ENCODE assay signal across 7 mouse cellular contexts in the genomic region with DNA sequence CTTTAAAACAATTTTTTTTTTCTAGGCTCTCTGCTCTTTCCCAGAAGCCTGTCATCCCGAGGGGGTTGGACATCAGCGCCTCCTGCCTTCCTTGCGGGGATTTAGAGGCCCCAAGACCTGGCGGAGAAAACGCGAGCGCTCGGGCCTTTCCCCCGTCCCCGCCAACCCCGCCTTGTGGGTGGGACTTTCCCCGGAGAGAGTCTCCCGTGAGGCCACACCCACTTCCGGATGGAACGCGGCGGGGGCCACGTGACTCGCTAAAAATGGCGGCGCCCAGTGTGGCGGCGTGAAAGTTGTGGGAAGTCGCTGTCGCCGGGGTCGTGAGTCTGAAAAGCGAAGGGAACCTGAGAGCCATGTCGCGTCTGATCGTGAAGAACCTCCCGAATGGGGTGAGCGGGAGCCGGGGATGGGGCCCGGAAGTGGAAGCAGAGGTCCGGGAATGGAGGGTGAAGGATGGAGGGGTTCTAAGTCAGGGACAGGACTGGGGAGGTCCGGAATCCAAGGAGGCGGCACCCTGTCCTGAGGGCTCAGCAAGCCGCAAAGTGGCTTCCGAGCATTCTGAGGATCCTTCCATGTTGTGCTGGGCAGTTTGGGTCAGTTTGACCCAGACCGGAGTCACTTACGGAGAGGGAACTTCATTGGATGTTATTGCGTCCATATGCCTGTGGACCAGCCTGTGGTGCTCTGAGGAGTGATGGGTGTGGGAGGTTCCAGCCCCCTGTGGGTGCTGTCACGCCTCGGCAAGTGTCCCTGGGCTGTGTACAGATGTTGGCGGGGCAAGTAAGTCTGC. TPM values are rescaled to one million over a fixed set of nuclear protein-coding genes. Genes with fewer than 3 reads are reported as not detected.
DNase-seq lines count a peak whose midpoint lies in the region; ATAC-seq lines count a peak whose summit lies in the region.

Rbm19 (plus strand) TSS at position 205 of the 790 bp plus-strand sequence.

- no peaks in the 10 kb centered on the region for H3K9me3 ChIP-seq in limb, embryonic 10.5 days (replicated peaks)
- no peaks in the 10 kb centered on the region for H3K9me3 ChIP-seq in midbrain, embryonic 13.5 days

- H3K4me2 ChIP-seq in midbrain, embryonic 13.5 days (replicated peaks), result peak within 1 kb of the TSS; percentile 85

- peaks cover 34% of the 10 kb centered on the region for H3K36me3 ChIP-seq in limb, embryonic 10.5 days
- peaks cover 31% of the 10 kb centered on the region for H3K36me3 ChIP-seq in midbrain, embryonic 13.5 days

- DNase-seq in adrenal gland, adult 8-10 months, result peak; percentile 88
- peak; percentile 91 for DNase-seq in embryo, embryonic 9.5 days (ENCODE audit: extremely low spot score)
- DNase-seq in kidney, adult 11 months, result peak; percentile 86
- peak; percentile 97 for DNase-seq in limb, embryonic 10.5 days (ENCODE audit: low spot score)
- peak; percentile 88 for DNase-seq in spleen, adult 12 weeks (ENCODE audit: low spot score)

- under 1% methylated on average over 46 of the region's 46 CpGs for WGBS in limb, embryonic 10.5 days
- WGBS in midbrain, embryonic 13.5 days, result under 1% methylated on average over 46 of the region's 46 CpGs

- peaks cover 11% of the 10 kb centered on the region; the same call in 1 of the 2 replicates for H3K4me1 ChIP-seq in limb, embryonic 10.5 days
- H3K4me1 ChIP-seq in midbrain, embryonic 13.5 days (replicated peaks), result peaks cover 8% of the 10 kb centered on the region

- peak within 1 kb of the TSS; percentile 88 for H3K4me3 ChIP-seq in limb, embryonic 10.5 days
- H3K4me3 ChIP-seq in midbrain, embryonic 13.5 days (replicated peaks), result peak within 1 kb of the TSS; percentile 83

- ATAC-seq in granulocyte monocyte progenitor cell, adult 5-6 weeks (replicated peaks; ENCODE audit: poor library complexity, severe bottlenecking), result peak; percentile 98
- ATAC-seq in midbrain, embryonic 13.5 days, result peak; percentile 83

- H3K27ac ChIP-seq in limb, embryonic 10.5 days, result peak within 1 kb of the TSS; percentile 85
- peak within 1 kb of the TSS; percentile 75 for H3K27ac ChIP-seq in midbrain, embryonic 13.5 days

- H3K27me3 ChIP-seq in limb, embryonic 10.5 days (ENCODE audit: low read depth, poor library complexity, severe bottlenecking), result no peaks in the 10 kb centered on the region
- 0 out of 2 replicates have a peak, but pooled peaks cover 9% of the 10 kb centered on the region for H3K27me3 ChIP-seq in midbrain, embryonic 13.5 days

- H3K9ac ChIP-seq in midbrain, embryonic 13.5 days (replicated peaks), result peak within 1 kb of the TSS; percentile 69

RNA-seq across cellular contexts. Expression of gene Rbm19, which starts in this region (rescaled TPM):
- total RNA-seq in adrenal gland, adult 8-10 months (2022), result 10 to 100 TPM; 25.8 to 27.7 (median 27.3) TPM
- total RNA-seq in granulocyte monocyte progenitor cell, adult 5-6 weeks (2014; fragmentation: Nextera tagmentation), result 18.3 and 20.7 TPM in 2 replicates
- 24.6 and 31.1 TPM in 2 replicates for total RNA-seq in granulocyte monocyte progenitor cell, adult 5-6 weeks (2017)
- 37.4 and 45.1 TPM in 2 replicates for polyA plus RNA-seq in limb, embryonic 10.5 days (2016; fragmentation: Nextera tagmentation; extraction: Ambion mirVana)
- 18.8 and 19.1 TPM in 2 replicates for polyA plus RNA-seq in midbrain, embryonic 13.5 days (2015; fragmentation: Nextera tagmentation; extraction: Ambion mirVana)

Comparison
In these comparisons a context has a peak if more than half of its experiments do, and no peak if none do; other contexts are left out.
1. Peak in every context shown above with its lines: DNase-seq, ATAC-seq, H3K4me3 ChIP-seq and H3K27ac ChIP-seq.